Mouse (Mus musculus) layer of hippocampus, adult 9-10 months (tissue): ENCODE results near the gene Sh3kbp1.

ENCODE experiments used
- DNase-seq: peaks from one replicate; pipeline ENCODE4 v3.0.0; 2022; ENCODE audit warnings: low spot score

Gene Sh3kbp1

DNA sequence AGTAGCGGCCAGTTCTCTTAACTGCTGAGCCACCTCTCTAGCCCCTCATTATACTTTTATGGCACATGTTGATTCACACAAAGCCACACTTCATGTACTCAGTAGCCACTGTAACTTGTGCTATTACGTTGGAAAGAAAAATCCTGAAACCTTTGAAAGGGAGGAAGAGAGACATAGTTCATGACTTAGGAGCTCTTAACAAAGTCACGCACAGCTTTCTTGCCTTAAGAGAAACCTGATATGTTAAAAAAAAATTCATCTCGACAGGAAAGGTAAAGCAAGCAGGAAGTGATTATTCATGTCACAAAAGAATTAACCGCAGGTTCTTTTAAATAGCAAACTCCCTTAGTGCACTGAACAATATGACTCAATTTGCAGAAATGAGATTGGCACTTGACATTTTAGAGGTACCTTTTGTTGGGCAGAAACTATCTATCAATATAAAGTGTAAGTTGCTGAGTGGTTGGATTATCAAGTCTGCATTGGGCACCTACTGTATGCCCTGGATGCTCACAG lies 51.3 kb downstream of the Sh3kbp1 start:
- DNase-seq: no peak

DNA sequence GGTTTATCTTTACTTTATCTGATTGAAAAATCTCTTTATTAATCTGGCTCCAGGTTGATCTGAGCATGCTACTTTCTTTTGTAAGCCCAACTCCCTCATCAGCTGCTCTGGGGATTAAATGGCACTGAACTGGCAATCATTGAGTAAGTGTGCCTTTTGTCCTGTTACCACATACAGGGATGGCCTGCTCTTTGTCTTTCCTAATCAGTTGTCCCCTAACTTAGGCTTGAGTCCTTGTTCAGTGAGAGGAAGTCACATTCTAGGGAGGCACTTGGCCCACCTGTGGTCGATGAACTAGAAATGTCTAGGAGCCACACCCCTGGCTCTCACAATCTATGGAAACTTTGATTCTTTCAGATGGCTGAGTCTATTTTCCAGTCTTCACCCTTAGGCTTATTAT lies 58.4 kb downstream of the Sh3kbp1 start:
- DNase-seq: no peak

DNA sequence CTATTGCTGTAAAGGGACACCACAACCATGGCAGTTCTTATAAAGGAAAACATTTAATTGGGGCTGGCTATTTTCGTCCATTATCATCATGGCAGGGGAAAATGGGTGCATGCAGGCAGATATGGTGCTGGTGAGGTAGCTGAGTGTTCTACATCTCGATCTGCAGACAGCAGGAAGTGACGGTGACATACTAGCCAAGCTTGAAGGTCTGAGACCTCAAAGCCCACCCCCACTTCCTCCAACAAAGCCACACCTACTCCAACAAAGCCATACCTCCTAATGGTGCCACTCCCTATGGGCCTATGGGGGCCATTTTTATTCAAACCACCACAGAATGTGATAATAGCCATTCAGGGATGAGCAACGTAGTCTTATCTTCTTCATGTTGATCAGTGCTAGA lies 59.8 kb downstream of the Sh3kbp1 start:
- DNase-seq: no peak

DNA sequence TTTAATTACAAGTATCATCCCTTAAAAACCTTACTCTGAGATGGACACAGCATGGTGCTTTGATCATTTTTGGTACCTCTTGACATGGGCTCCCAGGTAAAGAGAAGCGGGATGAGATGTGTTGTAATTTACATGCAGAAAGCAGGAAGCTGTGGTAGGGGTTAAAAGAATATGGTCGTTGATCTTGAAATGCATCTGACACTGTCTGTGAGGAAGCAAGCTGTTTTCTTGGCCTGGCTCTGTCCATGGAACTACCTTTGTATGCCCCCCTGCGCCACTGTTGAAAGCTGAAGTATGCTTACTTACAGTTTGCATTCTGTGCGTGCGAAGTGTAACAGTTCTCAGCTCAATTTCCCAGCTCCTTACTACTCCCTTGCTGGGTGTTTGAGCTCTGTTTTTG lies 61.6 kb downstream of the Sh3kbp1 start:
- DNase-seq: no peak

DNA sequence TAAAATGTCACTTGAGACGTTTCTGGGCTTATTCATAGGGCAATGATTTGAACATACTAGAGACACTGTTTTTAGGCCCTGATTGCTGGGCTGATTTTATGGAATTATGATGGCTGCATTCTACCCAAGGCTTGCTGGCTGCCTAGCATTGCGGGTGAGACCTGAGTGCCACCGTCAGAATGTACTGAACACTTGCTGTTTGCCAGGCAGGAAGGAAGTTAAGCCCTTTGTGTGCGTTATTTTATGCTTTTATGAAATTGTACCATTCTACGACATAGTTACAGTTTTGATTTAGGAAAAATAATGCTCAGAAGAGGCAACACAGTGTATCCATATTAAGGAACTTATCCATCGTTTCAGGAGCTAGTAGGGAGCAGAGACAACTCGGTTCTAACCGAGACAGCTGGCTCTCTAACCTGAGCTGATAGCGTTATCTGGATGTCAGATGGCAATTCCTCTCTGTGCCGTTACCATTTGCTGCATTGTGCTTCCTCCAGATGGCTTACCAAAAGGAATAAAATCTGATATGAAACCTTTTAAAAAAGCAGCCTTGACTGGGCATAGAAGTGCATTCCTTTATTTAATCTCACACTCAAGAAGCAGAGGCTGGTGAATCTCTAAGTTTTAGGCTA lies 62.8 kb downstream of the Sh3kbp1 start:
- no peak for DNase-seq

DNA sequence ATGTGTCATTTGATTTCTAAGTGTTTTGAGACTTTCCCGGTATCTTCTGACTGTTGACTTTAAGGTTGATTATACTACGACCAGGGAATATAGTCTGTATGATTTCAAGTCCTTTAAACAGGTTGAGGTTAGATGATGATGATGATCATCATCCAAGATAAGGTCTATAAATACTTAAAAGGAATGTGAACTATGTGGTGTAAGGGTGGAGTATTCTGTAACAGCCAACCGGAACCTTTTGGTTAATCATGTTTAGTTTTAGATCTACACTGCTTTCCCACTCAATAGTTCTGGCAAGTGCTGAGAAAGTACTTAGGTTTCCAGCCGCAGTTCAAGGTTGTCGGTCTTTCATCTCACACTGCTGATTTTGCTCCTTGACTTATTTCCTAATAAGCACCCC lies 66.1 kb downstream of the Sh3kbp1 start:
- DNase-seq: no peak

DNA sequence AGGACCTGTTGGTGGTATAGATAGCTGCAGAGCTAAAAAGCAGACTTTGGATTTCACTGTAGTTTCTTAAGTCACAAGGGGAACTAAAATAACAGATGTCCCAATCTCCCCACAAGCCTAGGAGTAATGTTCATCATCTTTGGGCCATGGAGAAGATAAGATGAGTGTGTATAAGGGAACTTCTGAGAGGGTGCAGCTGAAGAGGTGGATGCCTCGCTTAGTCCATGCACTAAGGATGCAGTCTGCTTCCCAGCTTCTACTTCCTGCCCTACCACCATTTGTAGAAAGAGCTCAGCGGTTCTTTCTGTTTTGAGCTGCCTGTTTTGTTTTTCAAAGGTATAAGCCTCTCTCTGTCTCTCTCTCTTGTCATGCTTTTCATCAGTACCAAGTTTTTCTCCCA lies 69.5 kb downstream of the Sh3kbp1 start:
- no peak for DNase-seq

DNA sequence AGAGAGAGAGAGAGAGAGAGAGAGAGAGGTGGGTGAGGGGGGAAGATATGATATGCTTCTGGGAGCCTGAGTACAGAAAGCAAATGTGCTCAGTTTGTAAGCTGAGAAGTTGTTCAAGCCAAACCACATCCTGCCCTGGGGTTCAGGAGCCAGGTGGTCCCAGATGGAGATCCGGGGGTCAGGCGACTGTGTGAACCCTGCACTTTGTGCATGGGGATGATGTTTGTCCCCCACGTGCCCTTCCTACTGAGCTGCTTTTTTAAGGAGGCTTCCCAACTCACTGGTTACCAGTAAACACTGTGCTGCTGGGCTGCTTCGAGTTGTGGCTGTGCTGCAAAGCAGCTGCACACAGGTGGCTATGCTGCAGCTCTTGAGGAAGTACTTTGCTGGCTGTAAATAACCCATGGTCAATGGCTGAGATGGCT lies 70.0 kb downstream of the Sh3kbp1 start:
- DNase-seq: no peak

DNA sequence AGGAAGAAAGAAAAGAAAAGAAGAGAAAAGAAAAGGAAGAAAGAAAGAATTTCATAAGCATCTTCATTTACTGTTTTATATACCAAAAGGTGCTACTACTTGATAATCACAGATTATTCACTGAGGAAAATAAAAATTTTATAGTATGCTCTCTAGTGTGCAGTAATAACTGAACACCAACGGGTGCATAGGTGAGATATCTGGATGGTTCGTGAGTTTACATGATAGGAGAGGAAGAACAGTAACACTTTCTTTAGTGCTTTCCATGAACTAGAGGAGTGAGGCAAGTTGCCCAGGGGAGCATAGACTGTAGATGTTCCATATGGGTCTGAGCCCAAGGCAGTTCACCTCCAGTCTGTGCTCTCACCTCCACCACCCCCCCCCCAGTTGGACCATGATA lies 75.8 kb downstream of the Sh3kbp1 start:
- DNase-seq: no peak

DNA sequence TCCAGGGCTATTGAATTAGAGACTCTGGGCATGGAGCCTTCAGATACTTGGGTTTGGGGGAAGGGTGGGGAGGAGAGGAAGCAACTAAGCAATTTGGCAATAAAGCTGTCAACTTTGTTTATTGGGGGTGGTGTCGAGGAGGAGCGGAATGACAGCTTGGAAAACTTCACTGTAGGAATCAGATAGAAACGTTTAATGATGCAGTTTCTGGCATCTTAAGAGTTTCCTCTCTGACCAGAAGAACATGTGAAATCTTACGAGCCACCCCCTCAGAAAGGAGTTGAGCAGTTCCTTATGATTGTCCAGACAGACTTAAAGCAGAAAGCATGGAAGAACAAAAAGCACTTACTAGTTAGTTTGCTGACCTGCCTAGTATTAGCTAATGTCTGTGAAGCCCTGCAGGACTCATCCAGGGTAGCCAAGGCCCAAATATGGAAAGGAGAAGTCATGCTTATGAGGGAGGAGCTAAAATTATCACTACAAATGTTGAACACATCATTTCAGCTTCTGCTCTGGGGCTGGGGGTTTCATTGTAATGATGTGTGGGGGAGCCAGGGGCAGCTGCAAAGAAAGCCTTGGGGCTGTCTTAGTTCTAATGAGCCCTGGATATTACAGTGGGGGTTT lies 77.4 kb downstream of the Sh3kbp1 start:
- no peak for DNase-seq

DNA sequence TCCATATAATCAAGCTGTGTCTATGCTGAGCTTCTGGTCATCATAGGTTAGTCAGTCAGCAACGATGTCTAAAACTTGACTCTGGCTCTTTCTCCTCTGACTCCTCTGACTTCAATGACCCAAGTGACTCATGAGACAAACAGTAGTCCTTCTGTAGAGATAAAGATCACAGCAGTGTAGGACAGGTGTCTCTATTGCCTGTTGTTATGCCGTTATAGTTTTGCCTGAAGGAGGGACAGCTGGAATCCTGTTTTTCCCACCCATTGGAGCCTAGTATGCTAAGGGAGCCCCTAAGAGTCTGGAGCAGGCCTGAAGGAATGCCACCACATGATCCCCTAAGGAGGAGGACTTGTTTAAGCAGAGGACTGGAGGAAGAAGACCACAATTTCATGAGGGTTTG lies 78.3 kb downstream of the Sh3kbp1 start:
- no peak for DNase-seq

DNA sequence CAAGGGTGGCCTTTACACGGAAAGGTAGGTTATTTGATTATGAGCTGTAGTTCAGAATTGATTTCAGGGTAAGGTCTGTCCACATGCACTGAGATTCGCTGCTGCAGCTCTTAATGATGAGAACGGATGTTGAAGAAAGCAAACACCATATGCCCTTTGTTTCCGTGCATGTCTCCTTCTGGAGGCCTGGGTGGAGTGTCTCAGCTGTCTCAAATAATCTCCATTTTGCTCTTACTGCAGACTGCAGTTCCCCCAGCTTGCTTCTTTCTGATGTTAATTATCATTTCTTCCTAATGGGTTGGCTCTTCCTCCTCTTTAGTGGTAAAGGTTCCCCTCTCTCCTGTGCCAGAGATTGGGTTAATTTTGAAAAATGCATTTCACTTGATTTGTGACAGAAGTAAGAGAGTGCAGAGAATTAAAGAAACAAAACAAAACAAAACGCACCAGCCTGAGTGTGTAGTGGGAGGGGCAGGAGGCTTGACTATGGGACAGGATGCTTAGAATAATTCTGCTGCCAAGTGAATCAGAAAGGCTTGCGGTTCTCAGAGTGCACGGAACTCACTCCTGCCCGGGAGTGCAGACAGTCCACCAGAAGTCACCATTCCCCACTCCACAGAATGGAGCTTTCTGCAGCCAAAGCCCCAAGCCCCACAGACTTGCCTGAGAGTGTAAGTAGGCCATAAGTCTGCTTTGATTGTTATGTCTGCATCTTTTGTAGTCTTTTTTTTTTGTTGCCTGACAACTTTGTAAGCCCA lies 81.2 kb downstream of the Sh3kbp1 start:
- DNase-seq: no peak

DNA sequence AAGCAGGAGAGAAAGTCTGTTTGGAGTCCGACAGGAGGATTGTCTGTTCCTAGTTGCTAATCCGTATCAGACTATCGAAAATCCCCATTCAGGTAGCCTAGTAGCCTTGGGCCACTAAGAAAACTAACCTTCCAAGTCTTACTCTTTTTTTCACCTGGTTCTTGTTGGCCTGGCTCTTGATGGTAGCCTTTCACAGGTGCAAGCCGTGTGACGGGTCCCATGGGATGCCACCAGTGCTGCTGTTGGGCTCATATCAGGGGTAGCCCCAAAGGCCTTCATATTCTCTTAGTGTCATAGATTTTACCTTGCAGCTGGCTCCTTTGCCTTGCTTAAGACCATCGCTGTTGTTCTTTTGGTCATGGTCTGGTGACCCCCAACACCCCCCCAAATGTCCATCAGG lies 82.2 kb downstream of the Sh3kbp1 start:
- DNase-seq: no peak

DNA sequence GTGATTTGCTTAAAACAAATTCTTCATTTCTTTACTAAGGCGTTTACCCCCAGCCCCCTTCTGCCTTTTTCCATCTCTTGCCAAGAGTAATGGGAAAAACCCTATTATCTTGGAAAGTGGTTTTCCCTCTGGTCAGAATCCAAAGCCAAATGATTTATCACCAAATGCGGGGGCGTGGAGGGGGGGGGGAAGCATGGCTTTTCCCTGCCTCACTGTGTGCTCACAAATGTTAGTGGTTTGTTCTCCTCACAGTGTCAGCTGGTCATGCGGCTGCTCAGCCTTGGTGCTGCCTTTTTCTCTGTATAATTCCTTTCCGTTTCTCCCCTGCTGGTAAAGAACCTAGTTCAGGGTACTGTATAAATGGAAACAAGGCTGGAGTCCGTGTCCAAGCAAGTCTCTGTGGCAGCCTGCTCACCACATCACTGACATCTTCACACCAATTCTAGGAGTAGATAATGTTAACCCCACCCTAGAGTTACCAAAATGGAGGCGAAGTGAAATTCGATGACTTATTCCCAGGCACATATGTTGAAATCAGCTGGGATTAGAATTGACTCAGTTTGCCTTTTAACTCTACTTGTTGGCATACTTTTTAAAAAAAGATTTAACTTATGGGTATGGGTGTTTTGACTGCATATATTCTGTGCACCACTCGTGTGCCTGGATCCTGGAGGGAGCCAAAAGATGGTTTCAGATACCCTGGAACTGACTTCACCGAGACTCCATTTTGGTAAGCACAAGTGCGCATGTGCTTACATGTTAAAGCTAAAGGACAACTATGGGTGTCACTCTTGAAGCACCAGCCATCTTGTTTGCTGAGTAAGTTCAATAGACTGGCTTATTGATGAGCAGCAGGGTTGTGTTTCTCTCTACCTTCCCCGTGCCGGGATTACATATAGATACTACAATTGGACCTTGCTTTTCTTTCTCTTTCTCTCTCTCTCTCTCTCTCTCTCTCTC lies 84.3 kb downstream of the Sh3kbp1 start:
- DNase-seq: no peak

DNA sequence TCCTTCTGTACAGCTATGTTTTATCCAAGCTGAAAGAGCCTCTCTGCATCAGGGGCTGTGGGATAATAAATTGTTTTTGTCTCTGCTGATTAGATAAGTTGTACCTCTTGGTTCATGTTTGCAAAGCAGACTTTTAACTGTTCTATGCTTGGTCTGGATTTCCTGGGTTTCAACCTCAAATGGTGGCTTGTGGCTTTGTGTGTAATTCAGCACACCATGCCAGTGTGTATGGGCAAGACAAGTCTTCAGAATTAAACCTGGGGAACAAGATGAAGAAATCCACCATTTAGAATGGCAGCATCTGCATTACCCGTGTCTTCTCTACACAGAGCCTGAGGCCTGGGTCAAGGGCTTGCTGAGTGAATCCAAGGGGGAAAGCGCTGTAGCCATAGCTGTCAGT lies 86.1 kb downstream of the Sh3kbp1 start:
- DNase-seq: no peak

DNA sequence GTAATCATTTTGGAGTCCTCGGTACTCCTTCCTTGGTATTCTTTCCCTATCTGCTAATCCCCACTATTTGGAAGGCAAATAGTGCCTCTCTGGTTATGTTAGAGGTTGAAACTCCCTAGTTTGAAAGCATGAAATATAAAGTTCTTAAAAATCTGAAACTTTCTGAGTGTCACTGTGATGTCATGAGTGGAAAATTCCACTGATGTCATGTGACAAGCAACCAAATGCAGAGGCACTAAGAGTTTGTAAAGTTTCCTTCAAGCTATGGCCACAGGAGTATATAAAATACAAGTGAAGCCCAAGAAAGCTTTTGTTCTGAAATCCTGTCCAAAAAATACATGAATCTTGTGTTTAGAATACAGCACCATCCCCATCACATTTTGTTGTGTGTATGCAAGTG lies 94.3 kb downstream of the Sh3kbp1 start:
- no peak for DNase-seq

DNA sequence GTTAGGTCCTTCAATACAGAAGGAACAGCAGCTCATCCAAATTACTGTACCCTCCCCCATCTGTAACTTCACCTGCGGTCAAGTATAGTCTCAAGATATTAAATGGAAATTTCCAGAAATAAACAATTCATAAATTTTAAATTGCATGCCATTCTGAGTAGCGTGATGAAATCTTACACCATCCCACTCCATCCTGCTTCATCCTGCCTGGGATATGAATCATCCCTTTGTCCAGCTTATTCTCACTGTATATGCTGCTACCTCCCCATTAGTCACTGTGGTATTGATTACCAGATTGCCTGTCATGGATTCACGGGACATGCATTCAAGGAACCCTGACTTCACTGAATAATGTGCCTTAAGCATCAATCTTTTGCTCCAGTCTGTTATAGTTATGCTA lies 104.3 kb downstream of the Sh3kbp1 start:
- no peak for DNase-seq

DNA sequence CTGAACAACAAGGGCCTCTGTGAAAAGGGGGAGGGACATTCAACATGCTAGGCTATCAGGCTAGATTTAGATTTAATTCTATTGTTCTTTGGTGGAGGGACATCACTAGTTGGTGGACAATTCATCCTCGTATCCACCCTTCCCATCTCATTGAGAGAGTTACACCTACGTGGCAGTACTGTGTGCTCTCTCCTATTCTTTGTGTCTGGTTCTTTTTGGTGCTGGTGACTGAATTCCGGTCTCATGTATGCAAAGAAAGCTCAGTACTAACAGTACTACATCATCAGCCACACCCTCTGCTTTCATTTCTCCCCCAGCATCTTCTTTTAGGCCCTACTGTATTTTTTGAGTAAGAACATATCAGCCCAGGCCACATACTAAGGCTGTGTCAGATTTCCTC lies 105.8 kb downstream of the Sh3kbp1 start:
- no peak for DNase-seq

DNA sequence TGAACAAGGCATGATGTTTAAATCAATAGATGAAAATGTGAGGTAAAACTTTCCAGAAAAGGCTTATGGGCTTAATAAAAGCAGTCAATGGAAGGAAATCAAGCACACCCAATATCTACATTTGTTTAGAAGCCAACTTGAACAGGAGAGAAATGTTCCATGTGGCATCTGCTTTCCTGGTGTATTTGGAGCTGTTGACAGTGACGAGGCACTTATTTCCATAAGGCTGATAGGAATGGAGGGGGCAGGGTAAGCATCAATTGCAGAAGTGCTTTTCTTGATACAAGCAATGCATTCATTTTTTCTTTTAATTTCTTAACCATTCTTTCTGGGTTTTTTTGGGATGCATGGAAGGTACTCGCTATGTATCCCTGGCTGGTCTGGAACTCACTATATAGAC lies 106.9 kb downstream of the Sh3kbp1 start:
- no peak for DNase-seq

DNA sequence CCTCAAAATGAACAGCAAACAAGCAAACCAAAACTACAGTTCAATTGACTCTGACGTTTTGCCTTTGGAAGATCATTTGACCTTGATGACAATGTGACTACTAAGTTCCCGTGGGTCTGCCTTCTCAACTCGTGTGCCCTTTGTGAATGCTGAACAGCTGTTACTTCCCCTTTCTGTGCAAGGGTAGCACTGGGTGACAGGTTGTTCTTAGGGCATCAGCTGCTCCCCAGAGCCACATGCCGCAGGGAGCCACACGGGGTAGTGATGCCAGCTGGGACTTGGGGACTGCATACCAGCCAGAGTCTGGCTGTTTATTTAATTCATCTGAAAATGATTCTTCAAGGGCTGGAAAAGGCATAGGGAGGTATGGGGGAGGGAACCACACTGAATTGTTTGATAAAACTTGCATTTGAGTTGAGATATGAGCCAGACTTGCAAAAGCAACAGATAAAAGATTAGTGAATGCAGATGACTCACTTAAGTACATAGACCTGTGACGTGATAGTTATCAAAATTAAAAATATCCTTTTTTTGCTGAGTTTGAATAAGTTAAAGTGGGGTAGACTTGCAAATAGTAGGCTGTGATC lies 108.5 kb downstream of the Sh3kbp1 start:
- no peak for DNase-seq

DNA sequence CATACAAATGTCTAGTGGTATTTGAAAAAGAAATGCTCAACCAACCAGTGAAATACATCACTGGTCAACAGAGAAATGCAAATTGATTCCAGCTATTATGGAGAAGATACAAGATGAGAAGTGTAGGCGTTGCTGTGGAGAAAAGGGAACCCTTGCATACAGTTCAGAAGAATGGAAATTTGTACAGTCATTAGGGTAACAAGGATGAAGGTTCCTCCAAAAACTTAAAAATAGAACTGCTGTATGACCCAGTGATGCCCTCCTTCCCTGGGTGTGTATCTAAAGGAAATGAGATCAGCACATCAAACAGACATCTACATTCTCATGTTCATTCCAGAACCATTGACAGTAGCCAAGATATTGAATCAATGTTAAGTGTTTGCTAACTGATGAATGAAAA lies 110.3 kb downstream of the Sh3kbp1 start:
- no peak for DNase-seq

DNA sequence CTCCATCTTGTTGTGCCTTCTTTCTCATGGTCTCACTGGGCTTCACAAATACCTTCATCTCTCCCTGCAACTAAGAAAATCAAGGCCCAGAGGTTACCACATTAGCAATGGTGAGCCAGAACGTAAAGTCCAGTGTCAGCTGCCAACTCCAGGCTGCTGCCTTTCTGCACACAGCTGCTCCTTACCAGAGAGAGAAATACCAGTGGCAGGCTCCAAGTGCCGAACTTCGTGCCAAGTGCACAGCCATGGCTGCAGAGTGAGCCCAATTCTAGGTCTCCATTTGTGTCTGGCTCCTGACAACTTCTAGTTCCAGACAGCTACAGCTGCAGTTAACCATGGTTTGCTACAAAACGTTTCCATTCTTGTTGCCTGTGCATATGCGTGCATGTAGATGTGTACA lies 117.0 kb downstream of the Sh3kbp1 start:
- DNase-seq: no peak
